Mouse (Mus musculus): ENCODE data around the gene Dnajb1. TPM values are rescaled to one million over a fixed set of nuclear protein-coding genes. Genes with fewer than 3 reads are reported as not detected.
A peak's percentile ranks its signal among the peaks of the same experiment; 100 is the strongest.

Gene Dnajb1
- polyA plus RNA-seq, 1 experiment from 2014 or later: 65.2 TPM

- ATAC-seq (ENCODE audit: low read depth): no peak
- Histone ChIP-seq H3K27me3 (ENCODE audit: control insufficient read depth, insufficient read depth, low read depth, low read length) (no peaks in the 10 kb centered on the region), H3K27ac (ENCODE audit: low read length) (no peak overlapping the region), H3K9ac (ENCODE audit: low read length) (no peak overlapping the region), H3K9me3 (ENCODE audit: control insufficient read depth, low read length) (no peaks in the 10 kb centered on the region; the same call in 1 of the 2 replicates), H3K36me3 (ENCODE audit: control insufficient read depth, insufficient read depth, low read length) (no peaks in the 10 kb centered on the region; the same call in 1 of the 2 replicates), H3K4me3 (ENCODE audit: low read length) (no peak overlapping the region), H3K4me1 (replicated peaks; ENCODE audit: control insufficient read depth, insufficient read depth, low read length) (peaks cover 7% of the 10 kb centered on the region; the same call in 1 of the 2 replicates), H3K4me2 (ENCODE audit: low read depth, low read length) (no peak overlapping the region)
- 92% methylated on average over 2 of the region's 2 CpGs for WGBS
These were observed 10.6 kb downstream of the Dnajb1 start for GRCm38 (mm10) chr8:83618566-83618965.

- H3K36me3 ChIP-seq (ENCODE audit: control insufficient read depth, insufficient read depth, low read length): no peaks in the 10 kb centered on the region
- H3K4me2 ChIP-seq (ENCODE audit: low read depth, low read length): no peak overlapping the region
- H3K27me3 ChIP-seq (ENCODE audit: control insufficient read depth, insufficient read depth, low read depth, low read length): no peaks in the 10 kb centered on the region
- peak overlapping the region; percentile 33; the same call in 1 of the 2 replicates for H3K27ac ChIP-seq (ENCODE audit: low read length)
- H3K4me1 ChIP-seq (replicated peaks; ENCODE audit: control insufficient read depth, insufficient read depth, low read length): peaks cover 7% of the 10 kb centered on the region; the same call in 1 of the 2 replicates
- H3K9ac ChIP-seq (ENCODE audit: low read length): no peak overlapping the region
- H3K9me3 ChIP-seq (ENCODE audit: control insufficient read depth, low read length): no peaks in the 10 kb centered on the region; the same call in 1 of the 2 replicates
- ATAC-seq (ENCODE audit: low read depth): peak; percentile 39; the same call in 1 of the 2 replicates
- no peak overlapping the region for H3K4me3 ChIP-seq (ENCODE audit: low read length)
- 72% methylated on average over 9 of the region's 9 CpGs for WGBS
These were observed 11.7 kb downstream of the Dnajb1 start for GRCm38 (mm10) chr8:83619568-83620285.

- 46% methylated on average over 15 of the region's 15 CpGs for WGBS
- Histone ChIP-seq H3K4me3 (ENCODE audit: low read length) (peak overlapping the region; percentile 44), H3K4me1 (replicated peaks; ENCODE audit: control insufficient read depth, insufficient read depth, low read length) (peaks cover 7% of the 10 kb centered on the region; the same call in 1 of the 2 replicates), H3K36me3 (ENCODE audit: control insufficient read depth, insufficient read depth, low read length) (no peaks in the 10 kb centered on the region), H3K27me3 (ENCODE audit: control insufficient read depth, insufficient read depth, low read depth, low read length) (no peaks in the 10 kb centered on the region), H3K4me2 (ENCODE audit: low read depth, low read length) (peak overlapping the region; percentile 67), H3K9ac (ENCODE audit: low read length) (peak overlapping the region; percentile 60), H3K27ac (ENCODE audit: low read length) (no peak overlapping the region), H3K9me3 (ENCODE audit: control insufficient read depth, low read length) (no peaks in the 10 kb centered on the region; the same call in 1 of the 2 replicates)
- ATAC-seq (ENCODE audit: low read depth): peak; percentile 2
These were observed 13.8 kb downstream of the Dnajb1 start for GRCm38 (mm10) chr8:83621691-83622388.

GRCm38 (mm10) chr8:83622389-83622989, 14.5 kb downstream of the Dnajb1 start:
- H3K4me3 ChIP-seq (ENCODE audit: low read length): peak overlapping the region; percentile 44
- peaks cover 7% of the 10 kb centered on the region; the same call in 1 of the 2 replicates for H3K4me1 ChIP-seq (replicated peaks; ENCODE audit: control insufficient read depth, insufficient read depth, low read length)
- peak overlapping the region; percentile 60 for H3K9ac ChIP-seq (ENCODE audit: low read length)
- no peaks in the 10 kb centered on the region for H3K27me3 ChIP-seq (ENCODE audit: control insufficient read depth, insufficient read depth, low read depth, low read length)
- no peaks in the 10 kb centered on the region; the same call in 1 of the 2 replicates for H3K9me3 ChIP-seq (ENCODE audit: control insufficient read depth, low read length)
- ATAC-seq (ENCODE audit: low read depth): peak; percentile 93
- WGBS: 5% methylated on average over 23 of the region's 23 CpGs
- peak overlapping the region; percentile 33 for H3K27ac ChIP-seq (ENCODE audit: low read length)
- no peaks in the 10 kb centered on the region for H3K36me3 ChIP-seq (ENCODE audit: control insufficient read depth, insufficient read depth, low read length)
- H3K4me2 ChIP-seq (ENCODE audit: low read depth, low read length): peak overlapping the region; percentile 67

- H3K27me3 ChIP-seq (ENCODE audit: control insufficient read depth, insufficient read depth, low read depth, low read length): no peaks in the 10 kb centered on the region
- H3K36me3 ChIP-seq (ENCODE audit: control insufficient read depth, insufficient read depth, low read length): no peaks in the 10 kb centered on the region
- H3K9me3 ChIP-seq (ENCODE audit: control insufficient read depth, low read length): no peaks in the 10 kb centered on the region
- no peak overlapping the region for H3K4me3 ChIP-seq (ENCODE audit: low read length)
- ATAC-seq (ENCODE audit: low read depth): no peak
- H3K9ac ChIP-seq (ENCODE audit: low read length): no peak overlapping the region
- 79% methylated on average over 7 of the region's 7 CpGs for WGBS
- H3K4me2 ChIP-seq (ENCODE audit: low read depth, low read length): no peak overlapping the region
- H3K27ac ChIP-seq (ENCODE audit: low read length): no peak overlapping the region
- H3K4me1 ChIP-seq (replicated peaks; ENCODE audit: control insufficient read depth, insufficient read depth, low read length): peaks cover 7% of the 10 kb centered on the region; the same call in 1 of the 2 replicates
These were observed 15.6 kb downstream of the Dnajb1 start for GRCm38 (mm10) chr8:83623549-83623948.

GRCm38 (mm10) chr8:83624739-83625138, 16.7 kb downstream of the Dnajb1 start:
- H3K4me1 ChIP-seq (replicated peaks; ENCODE audit: control insufficient read depth, insufficient read depth, low read length): peaks cover 7% of the 10 kb centered on the region; the same call in 1 of the 2 replicates
- H3K27ac ChIP-seq (ENCODE audit: low read length): no peak overlapping the region
- no peaks in the 10 kb centered on the region for H3K9me3 ChIP-seq (ENCODE audit: control insufficient read depth, low read length)
- no peak overlapping the region for H3K9ac ChIP-seq (ENCODE audit: low read length)
- WGBS: 36% methylated on average over 3 of the region's 3 CpGs
- ATAC-seq (ENCODE audit: low read depth): 0 out of 2 replicates have a peak, but pooled peaks have one; percentile 21
- no peak overlapping the region for H3K4me2 ChIP-seq (ENCODE audit: low read depth, low read length)
- no peaks in the 10 kb centered on the region for H3K36me3 ChIP-seq (ENCODE audit: control insufficient read depth, insufficient read depth, low read length)
- H3K27me3 ChIP-seq (ENCODE audit: control insufficient read depth, insufficient read depth, low read depth, low read length): no peaks in the 10 kb centered on the region
- H3K4me3 ChIP-seq (ENCODE audit: low read length): no peak overlapping the region

- H3K9me3 ChIP-seq (ENCODE audit: control insufficient read depth, low read length): no peaks in the 10 kb centered on the region
- no peak overlapping the region for H3K4me2 ChIP-seq (ENCODE audit: low read depth, low read length)
- peaks cover 7% of the 10 kb centered on the region; the same call in 1 of the 2 replicates for H3K4me1 ChIP-seq (replicated peaks; ENCODE audit: control insufficient read depth, insufficient read depth, low read length)
- no peak overlapping the region for H3K4me3 ChIP-seq (ENCODE audit: low read length)
- H3K27ac ChIP-seq (ENCODE audit: low read length): no peak overlapping the region
- ATAC-seq (ENCODE audit: low read depth): no peak
- H3K36me3 ChIP-seq (ENCODE audit: control insufficient read depth, insufficient read depth, low read length): no peaks in the 10 kb centered on the region
- no peaks in the 10 kb centered on the region for H3K27me3 ChIP-seq (ENCODE audit: control insufficient read depth, insufficient read depth, low read depth, low read length)
- no peak overlapping the region for H3K9ac ChIP-seq (ENCODE audit: low read length)
- WGBS: 82% methylated on average over 6 of the region's 6 CpGs
These were observed 17.8 kb downstream of the Dnajb1 start for GRCm38 (mm10) chr8:83625676-83626299.

GRCm38 (mm10) chr8:83632083-83632707, 24.2 kb downstream of the Dnajb1 start:
- no peak for ATAC-seq (ENCODE audit: low read depth)
- H3K27ac ChIP-seq (ENCODE audit: low read length): no peak overlapping the region
- H3K27me3 ChIP-seq (ENCODE audit: control insufficient read depth, insufficient read depth, low read depth, low read length): no peaks in the 10 kb centered on the region
- H3K36me3 ChIP-seq (ENCODE audit: control insufficient read depth, insufficient read depth, low read length): no peaks in the 10 kb centered on the region
- 64% methylated on average over 7 of the region's 7 CpGs for WGBS
- H3K9ac ChIP-seq (ENCODE audit: low read length): no peak overlapping the region
- no peak overlapping the region for H3K4me3 ChIP-seq (ENCODE audit: low read length)
- H3K9me3 ChIP-seq (ENCODE audit: control insufficient read depth, low read length): peaks cover 3% of the 10 kb centered on the region; the same call in 1 of the 2 replicates
- H3K4me2 ChIP-seq (ENCODE audit: low read depth, low read length): no peak overlapping the region
- H3K4me1 ChIP-seq (replicated peaks; ENCODE audit: control insufficient read depth, insufficient read depth, low read length): no peaks in the 10 kb centered on the region
